Mouse (Mus musculus) lung, postnatal 25 days (tissue): ENCODE measurements around the gene Cyb5d1.

Experiments
- DNase-seq: peaks from one replicate; pipeline ENCODE4 v3.0.0; 2022; ENCODE audit warnings: low spot score

Cyb5d1 gene

DNA sequence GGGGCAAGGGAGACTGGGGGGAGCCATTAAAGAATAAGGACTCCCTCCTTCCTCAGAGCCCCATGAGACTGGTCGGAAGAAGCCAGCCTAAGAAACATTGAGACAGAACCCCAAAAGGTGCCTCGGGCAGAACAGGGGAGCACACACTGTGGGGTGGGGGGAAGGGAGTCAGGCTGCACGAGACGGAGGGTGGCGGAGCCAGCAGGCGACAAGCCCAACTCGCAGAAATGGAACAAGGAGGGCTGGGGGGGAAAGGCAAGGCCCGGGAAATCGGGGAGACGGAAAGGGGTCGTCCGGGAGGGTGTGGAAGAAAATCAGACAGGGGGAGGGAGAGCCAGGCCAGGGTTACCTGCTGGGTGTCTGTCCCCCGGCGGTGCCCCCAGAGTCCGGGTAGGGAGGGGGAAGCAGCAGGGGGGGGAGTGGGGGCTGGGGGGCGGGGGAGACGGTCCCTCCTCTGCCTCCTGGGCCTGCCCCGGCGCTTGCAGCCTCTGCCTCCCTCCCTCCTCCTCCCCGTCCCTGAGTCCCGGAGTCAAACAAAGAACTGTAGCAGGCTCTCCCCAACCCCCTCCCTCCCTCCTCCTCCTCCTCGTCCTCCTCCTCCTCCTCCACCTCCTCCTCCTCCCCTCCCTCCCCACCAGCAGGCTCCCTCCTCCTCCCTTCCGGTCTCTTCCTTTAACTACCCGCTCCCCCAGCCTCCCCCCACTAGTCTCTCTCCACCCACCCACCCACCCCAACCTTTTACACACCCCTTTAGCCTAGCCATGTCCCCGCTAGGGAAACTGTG, 20.4 kb upstream of the Cyb5d1 start:
- no peak for DNase-seq

DNA sequence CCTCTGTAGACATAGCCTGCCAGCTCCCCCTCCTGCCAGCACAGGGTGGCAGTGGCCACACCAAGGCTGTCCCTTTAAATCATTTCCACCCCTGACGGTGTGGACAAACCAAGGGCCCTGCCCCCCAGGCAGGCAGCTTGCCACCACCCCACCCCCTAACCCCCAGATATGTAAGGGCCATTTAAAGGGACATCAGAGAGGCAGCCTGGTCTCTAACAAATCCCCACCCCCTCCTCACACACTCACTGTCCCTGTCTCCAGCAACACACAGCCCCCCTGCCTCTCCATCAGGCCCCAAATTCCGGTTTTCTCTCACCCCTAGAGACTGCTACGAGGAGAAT, 19.9 kb upstream of the Cyb5d1 start:
- DNase-seq = no peak

DNA sequence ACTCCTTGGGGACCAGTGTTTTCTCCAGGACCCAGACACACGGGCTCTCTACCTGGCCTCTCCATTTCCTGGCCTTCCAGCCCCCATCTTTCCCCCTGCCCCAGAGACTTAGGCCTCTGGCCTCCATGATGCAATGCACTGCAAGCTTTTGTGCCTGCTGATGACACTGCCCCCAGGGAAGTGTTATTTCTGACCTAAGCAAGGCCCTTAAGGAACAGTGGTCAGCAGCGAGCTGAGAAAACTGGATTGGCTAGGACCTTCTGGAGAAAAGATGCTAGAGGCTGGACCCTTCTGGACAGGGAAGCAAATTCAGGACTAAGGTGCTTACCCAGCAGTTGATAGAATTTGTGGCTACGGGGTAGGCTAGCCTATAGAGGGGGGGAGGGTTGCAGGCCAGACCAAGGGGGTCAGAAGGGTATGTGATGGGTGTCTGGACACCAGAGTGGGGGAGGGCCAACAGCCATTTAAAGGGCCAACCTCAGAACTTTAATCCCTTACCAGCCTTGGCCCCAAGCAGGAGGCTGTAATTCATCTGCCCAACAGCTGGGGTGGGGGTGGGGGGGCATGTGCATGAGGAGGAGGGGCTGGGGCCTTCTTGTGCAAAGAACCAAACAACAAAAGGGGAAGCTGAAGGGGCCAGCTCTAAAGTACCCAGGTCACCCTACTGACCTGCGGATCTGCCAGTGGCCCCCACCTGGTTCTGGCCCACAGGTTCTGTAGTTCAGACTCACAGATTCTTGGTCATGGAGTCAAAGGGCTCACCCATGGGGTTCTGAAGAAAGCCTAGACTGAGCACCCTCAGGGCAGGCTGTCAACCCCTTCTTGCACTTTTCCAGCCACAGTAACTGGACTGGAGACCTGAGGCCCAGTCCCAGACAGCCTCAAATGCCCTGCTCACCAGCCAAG, 19.2 kb upstream of the Cyb5d1 start:
- DNase-seq = no peak

DNA sequence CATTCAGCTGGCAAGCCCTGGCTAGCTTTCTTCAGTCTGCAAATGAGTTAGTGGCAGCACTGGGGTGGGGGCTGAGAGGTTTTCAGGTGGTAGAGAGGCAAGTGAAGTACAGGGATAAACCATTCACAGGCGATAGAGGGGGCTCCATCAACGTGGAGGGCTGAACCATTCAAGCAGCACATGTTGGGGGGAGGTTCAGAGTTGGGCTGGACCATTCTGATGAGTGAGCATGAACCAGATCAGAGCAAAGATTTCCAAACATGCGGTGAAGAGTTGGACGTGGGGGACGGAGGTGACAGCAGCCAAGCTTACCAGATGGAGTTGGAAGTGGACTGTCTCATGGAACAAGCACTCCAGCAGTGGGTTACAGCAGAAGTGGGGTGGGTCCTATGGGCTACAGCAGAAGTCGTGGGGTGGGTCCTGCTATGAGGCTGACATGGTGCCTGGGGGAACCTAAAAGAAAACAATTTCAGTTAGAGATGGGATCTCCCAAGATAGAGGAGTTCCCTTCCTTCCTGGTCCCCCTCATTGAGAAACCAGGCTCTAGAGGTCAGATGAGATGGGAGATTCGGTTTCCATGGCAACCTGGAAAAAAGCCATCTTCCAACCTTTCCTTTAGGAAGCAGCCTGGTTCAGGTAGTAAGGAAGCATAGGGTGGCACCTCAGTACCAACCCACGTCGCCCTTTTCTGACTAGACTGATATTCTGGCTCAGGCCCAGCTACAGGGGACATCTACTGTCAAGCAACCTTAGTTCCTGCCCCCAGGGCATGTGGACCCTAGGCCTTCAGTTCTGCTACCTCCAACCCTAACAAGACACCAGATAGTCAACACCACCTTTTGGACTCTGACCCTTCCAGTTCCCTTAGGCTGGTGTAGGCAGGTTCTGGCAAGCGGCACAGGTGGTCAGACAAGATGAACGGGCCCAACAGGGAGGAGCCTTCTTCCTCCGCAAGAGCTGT, 18.1 kb upstream of the Cyb5d1 start, which contains the start of gene Kdm6b:
Gene Kdm6b (minus strand): TSS at position 455 of the 961 bp plus-strand sequence.
- DNase-seq = no peak

DNA sequence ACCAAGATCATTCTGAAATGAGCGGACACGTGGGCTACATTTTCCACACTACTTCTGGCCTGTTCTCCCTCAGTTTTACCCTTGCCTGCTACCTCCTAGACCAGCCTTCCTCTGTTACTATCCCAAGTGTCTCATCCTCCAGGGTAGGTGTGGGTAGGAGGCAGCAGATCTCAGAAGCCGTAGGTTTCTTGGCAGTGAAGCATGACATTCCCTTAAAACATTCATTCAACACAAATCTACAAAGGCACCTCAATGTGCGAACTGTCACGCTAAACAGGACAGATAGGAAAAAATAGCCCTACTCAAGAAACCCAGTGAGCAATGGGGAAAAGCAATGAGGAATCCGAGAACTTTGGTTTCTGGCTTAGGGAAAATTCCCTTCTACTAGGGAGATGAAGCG, 17.1 kb upstream of the Cyb5d1 start:
- DNase-seq = no peak

DNA sequence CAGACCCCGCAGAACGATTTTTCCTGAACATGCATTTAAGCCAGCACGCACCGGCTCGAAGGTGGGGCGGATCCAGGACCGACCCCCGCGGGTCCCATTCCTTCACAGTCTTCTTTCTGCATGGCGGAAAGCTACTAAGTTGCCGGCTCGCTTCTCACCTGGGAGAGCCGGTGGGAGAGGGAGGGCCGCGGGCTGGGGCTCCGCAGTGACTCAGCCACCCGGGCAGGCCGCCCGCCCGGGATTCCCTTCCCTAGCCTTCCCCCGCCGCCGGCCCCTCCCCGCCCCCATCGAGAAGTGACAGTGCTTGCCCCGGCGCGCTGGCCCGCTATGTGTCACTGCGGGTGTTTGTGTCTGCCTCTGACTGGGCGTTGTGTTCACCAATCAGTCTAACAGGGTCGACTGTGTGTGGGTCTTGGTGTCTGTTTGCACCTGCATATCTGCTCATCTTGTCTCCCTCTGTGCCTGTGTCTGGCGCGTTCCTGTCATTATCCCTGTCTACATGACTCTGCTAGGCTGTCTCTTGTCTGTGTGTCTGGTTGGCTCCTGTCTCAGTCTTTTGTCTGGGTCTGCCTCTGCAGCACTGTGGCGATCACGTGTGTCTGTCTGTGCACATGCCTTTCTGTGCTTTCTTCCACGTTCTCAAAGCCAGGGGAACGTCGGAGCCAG, 16.2 kb upstream of the Cyb5d1 start:
- DNase-seq = no peak

DNA sequence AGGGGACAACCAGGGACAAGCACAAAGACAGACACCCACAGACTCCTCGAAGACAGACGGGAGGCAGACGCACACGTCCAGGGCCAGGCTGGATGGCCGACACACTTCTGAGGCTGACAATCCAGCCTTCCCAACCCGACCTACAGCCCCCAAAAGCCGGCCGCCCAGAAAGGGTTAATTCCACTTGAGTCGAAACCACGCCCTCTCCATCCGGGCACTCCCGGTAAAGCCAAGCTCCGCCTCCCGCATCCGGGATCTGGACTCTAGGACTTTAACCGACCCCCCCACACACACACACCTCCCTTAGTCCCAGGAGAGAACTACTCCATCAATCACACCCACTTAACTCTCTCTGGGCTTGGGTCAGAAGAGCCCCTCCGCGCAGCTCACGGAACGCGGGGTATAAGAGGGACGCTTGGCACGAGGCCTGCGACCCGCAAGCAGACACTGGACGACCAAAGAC, 15.7 kb upstream of the Cyb5d1 start:
- DNase-seq = peak; percentile 93

DNA sequence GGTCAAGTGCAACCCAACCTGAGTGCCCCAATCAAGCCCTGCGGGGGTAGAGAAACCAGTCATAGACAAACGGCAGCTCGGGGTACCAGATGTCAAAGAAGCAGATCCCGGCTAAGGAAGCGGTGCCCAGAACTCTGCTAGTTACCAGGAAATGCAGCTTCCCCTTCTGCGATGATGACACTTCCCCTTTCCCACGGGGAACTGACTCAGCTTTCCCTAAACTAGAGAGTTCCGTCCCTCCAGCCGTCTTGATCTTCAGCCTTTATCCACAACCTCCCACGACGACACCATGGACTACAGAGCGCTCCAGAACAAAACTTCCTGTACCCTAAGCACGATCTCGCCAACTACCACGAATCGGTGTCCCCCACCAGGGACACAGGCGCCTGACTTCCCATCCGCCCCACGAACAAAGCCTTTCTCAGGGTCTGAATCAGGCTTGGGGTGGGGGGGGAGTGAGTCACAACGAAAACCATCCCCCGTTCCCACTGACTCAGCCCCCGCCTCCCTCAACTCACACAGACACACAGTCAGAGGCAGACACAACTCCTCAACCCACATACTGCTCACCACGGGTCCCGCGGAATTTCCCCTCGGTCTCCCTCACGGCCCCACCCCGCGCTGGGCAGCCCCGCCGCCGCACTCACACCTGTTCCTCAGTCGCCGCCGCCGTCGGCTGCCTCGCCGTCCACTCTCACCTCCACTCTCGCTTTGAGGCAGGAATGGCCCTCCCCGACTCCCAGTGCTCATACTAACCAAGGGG, 15.1 kb upstream of the Cyb5d1 start:
- DNase-seq = peak; percentile 86

DNA sequence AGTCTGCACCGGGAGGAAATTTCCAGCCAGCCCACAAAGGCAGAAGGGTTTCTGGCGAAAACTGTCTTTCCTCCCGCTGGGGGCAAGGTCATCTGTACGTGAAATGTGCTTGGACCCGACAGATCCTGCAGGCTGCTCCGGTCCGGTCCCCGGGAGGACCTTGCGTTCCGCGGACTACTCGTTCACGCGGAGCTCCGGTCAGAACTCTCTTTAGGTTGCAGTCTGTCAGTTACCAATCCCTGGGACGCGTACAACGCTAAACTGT, 14.5 kb upstream of the Cyb5d1 start:
- DNase-seq = no peak

DNA sequence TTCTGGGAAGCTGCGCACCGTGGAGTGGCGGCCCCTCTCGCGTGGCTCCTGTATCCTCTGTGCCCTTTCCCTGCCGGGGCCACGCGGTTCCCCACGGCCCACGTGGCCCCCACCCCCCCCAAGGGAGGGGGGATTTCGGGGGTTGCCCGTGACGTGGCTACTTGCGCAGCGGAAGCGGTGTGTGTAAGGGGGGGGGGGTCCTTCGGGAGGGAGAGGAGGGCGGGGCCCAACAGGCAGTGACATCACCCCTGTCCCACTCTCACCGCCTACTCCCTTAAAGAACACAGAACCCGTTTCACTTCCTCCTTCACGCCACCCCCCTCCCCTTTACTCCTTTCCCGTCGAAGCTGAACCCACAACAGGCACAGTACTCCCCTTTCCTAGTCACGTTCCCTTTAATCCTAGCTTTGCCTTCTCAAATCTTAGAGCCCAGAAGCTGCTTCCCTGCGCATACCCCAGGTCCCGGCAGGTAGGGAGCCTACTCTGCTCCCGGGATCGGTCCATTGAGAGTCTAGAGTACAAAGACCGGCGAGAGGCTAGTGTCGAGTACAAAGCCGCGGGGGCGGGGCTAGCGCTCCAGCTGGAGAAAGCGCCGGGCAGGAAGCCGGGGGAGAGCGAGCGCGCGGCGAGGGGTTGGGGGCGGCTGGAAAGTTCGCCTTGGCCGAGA, 14.1 kb upstream of the Cyb5d1 start:
- peak; percentile 85 for DNase-seq

DNA sequence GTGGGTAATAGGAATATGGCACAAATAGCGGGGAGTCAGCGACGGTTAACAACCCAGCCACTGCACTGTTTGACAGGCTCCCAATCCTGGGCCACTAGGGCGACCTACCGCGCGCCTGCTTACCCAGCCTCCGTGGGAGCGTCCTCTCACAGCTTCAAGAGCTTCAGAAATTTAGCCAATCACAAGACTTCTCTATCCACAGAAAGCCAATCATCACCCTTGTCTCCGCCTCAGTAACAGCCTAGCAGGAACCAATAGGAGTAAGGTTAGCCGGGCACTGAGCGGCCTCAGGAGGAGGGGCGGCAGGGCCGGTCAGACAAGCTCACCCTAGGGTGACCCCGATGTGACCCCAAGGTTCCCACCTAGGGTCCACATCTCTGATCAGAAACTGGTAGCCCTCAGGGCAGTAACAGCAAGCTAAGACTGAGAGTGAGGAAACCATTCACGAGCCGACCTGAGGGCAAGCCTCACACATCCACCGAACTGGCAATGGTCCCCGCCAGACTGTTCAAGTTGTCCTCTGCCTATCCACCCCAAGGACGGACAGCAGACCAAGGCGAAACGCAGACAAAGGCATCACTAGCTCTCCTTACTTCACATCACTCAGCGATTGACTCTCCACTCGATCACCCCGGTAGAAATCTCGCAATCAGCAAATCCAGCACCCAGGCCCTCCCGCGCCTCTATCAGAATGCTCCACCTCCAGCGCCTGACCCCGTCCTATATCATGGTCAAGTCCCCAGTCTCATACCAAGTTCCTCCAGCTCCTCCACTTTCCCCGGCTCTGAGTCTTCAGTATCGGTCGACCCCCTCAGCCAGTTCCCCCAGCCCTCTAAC, 13.3 kb upstream of the Cyb5d1 start:
- DNase-seq = peak; percentile 94

DNA sequence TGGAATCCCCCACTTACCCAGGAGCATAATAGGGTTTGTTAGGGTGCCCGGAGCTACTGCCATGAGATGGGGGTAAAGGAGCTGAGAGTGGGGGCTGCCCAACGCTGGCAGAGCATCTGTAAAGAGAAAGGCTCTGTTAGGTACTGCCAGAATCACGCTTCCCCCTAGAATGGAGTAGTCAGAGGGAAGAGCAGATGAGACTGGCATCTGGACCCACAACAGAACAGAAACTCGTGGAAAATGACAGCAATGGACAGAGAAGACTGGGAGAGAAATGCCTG, 12.2 kb upstream of the Cyb5d1 start:
- no peak for DNase-seq

DNA sequence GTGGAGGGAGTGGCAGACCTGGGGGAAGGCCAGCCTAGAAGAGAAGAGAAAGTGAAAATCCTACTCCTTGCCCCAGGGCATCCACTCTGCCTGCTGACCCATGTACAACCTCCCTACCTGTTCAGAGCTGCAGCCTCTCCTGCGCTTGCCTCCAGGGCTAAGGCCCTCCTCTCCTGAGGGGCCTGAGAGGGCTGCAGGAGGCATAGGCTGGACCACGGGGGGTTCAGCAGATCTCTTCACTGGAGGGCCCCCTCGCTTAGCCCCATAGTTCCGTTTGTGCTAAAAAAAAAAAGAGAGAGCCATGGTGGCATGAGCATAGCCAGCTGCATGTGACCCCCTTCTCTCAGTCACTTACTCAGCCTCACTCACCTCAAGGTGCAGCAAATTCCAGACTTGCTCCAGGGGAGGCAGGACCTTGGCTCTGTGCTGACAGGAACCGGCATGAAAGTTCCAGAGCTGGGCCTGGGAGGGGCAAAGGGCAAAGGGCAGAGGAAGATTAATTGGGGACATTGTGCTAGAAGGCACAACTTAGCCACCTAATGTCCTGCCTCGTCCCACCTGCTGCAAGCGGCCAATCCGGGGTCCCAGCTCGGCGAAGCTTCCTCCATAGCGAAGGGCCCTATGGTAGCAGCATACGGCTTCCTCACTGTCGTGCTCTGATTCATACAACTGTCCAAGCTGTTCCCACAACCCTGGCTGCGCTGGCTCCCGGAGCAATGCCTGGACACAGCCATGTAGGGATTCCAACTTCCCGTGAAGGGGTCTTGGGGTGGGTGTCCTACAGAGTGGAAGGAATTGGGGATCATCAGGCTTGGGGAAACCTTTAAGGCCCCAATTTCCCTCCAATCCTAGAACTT, 11.7 kb upstream of the Cyb5d1 start:
- no peak for DNase-seq

DNA sequence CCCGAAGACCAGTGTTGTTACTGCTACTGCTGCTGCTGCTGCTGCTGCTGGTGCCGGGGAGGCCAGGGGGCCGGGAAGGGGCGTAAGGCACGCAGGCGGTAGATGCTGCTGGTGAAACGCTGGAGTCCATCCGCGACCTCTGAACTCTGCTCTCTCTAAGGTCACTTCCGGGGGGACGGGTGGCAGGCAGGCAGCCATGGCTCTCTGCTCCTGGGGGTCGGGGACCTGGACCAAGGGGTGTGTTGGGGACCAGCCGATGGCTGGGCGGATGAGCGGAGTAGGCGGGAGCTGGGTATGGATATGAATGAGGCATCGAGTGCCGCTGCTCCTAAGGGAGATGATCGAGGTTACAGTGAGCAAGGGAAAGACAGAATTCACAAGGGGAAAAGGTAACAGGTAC, 10.9 kb upstream of the Cyb5d1 start:
- DNase-seq = no peak

DNA sequence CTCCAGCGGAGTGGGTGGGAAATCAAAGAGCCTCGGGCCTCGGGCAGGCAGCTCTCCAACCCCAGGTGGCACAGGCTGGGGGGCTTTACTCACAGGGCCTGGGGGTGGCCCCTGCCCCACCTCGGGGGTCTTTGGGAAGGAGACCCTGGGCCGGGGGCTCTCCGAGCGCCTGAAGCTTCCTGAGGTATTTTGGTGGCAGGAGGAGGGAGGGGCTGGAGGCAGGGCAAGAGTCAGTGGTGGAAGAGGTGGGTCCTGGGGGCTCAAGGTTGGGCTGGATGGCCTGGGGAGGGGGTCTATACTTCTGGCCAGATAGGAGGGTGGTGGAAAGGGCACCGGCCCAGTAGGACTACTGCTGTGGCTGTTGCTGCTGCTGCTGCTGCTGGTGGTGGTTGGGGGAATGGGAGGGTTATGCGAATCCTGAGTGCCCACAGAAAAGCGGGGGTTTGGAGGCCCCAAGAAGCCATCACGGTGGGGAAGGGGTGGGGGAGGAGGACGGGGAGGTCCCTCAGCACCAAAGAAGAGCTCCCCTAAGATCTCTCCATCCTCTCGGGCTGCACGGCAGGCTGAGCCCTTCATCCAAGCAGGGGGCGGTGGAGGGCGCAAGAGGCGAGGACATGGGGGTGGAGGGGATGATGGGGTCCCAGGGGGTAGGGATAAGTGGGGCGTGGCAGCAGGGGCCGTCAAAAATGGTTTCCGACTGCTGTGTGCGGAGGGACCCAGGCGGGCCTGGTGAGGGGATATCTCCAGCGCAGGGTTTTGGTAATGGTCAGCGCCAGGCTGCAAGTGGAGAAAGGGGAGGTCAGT, 10.2 kb upstream of the Cyb5d1 start:
- DNase-seq = no peak

DNA sequence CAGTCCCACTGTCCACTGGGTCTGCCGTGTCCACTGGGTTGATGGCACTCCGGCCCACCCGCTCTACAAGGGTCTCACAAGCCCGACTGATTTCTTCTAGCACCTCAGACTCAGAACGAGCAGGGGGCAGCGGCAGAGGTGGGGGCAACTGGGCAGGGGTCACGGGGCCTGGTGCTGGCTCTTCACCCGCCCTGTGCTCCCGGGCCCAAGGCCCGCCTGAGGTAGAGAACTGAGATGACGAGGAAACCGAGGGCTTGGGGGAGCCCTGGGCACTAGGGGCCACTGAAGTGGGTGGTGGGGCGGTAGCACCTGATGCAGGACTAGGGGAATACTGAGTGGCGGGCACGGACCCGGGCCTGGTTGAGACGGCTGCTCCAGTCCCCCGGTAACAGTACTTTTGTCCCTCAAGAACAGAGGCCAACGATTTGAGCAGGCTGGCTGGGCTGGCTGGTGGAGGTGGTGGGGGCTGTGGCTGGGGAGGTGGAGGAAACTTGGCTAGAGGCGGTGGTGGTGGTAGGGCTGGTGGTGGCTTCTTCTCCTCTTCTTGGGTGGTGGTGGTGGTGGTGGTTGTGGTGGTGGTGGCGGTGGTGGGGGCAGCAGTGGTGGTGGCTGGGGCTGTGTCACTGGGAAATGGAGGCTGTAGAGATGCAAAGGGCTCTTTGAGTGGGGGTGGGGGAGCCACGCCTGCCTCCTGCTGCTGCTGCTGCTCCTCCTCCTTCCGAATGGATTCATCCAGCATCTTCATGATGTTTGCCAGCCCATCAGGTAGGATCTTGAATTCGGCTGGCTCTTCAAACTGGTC, 9.4 kb upstream of the Cyb5d1 start:
- DNase-seq = no peak
